Mouse (Mus musculus): ENCODE measurements around the gene Nek11. TPM values are rescaled to one million over a fixed set of nuclear protein-coding genes. Genes with fewer than 3 reads are reported as not detected.

The Nek11 gene
- polyA plus RNA-seq (2014; fragmentation: Nextera tagmentation; extraction: Ambion mirVana): 0.18 TPM in 2 replicates

DNA sequence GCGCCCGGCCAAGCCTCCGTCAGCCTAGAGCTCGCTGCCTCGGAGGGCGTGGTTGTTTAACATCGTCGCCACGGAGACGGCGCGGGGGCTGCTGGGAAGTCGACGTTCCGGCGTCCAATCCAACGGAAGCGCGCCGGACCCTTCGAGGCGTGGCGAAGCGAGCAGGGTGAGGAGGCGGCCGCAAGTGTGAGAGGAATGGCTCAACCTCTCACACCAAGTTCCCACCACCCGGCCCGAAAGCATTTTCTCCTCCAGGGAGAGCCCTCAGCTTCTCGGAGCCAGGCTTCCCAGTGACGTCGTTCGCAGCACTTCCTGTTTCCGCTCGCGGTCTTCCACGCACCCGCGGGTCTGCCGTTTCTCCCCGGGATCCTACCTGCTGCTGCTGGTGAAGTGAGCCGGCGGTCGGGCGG is at the start of gene Nek11, which contains the start of gene Aste1:
Gene Nek11 (minus strand): TSS at position 307 of the 410 bp plus-strand sequence.
Gene Aste1 (plus strand): TSS at position 175 of the 410 bp plus-strand sequence.
- WGBS: under 1% methylated on average over 44 of the region's 44 CpGs
- Histone ChIP-seq H3K27me3 (ENCODE audit: control insufficient read depth, insufficient read depth, low read length) (no peaks in the 10 kb centered on the region), H3K4me3 (ENCODE audit: control insufficient read depth in 1 of 2, insufficient read depth in 1 of 2, low read depth in 1 of 2, low read length in 2 of 2) (peak within 1 kb of the TSS; percentile 79 to 88), H3K4me1 (ENCODE audit: control insufficient read depth in 2 of 2, insufficient read depth in 2 of 2, low read length in 2 of 2) (peaks cover 0 to 26% of the 10 kb centered on the region in 2 experiments; a peak in 3 of 4 replicates), H3K9ac (ENCODE audit: low read length) (peak within 1 kb of the TSS; percentile 82), H3K4me2 (ENCODE audit: low read length) (peak within 1 kb of the TSS; percentile 90), H3K9me3 (ENCODE audit: control insufficient read depth, low read length) (no peaks in the 10 kb centered on the region), H3K27ac (replicated peaks in 1 of 2; ENCODE audit: control insufficient read depth in 1 of 2, insufficient read depth in 1 of 2, low read depth in 2 of 2, low read length in 2 of 2) (peak within 1 kb of the TSS; percentile 97 to 99), H3K36me3 (ENCODE audit: control insufficient read depth, insufficient read depth, low read length) (peaks cover 31% of the 10 kb centered on the region)
- peak; percentile 96 for ATAC-seq (ENCODE audit: insufficient number of reproducible peaks, insufficient read depth, low FRiP score, low read depth)

DNA sequence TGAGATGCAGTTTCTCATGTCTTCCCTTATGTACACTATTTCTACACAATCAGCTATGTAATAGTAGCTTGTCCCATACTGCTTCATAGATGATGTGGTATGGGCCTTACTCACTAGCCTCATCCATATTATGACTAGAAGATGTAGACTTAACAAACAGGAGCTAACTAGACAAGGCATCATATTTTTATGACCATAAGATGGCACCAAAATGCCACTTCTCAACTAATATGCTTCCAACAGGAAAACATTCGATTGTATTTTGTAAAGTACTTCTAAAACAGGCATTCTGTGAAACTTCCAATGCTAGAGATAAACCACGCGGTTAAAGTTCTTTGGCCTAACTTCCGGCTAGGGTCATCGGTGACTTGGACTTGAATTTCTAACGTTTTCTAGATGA is 13.2 kb upstream of the Nek11 start:
- no peak overlapping the region for H3K4me3 ChIP-seq (ENCODE audit: control insufficient read depth in 1 of 2, insufficient read depth in 1 of 2, low read depth in 1 of 2, low read length in 2 of 2)
- peaks cover 78% of the 10 kb centered on the region for H3K36me3 ChIP-seq (ENCODE audit: control insufficient read depth, insufficient read depth, low read length)
- no peak overlapping the region for H3K27ac ChIP-seq (replicated peaks in 1 of 2; ENCODE audit: control insufficient read depth in 1 of 2, insufficient read depth in 1 of 2, low read depth in 2 of 2, low read length in 2 of 2)
- no peaks in the 10 kb centered on the region for H3K27me3 ChIP-seq (ENCODE audit: control insufficient read depth, insufficient read depth, low read length)
- no peak overlapping the region for H3K4me2 ChIP-seq (ENCODE audit: low read length)
- 87% methylated on average over 6 of the region's 6 CpGs for WGBS
- H3K9me3 ChIP-seq (ENCODE audit: control insufficient read depth, low read length): no peaks in the 10 kb centered on the region
- H3K4me1 ChIP-seq (ENCODE audit: control insufficient read depth in 2 of 2, insufficient read depth in 2 of 2, low read length in 2 of 2): no peaks in the 10 kb centered on the region
- H3K9ac ChIP-seq (ENCODE audit: low read length): no peak overlapping the region
- no peak for ATAC-seq (ENCODE audit: insufficient number of reproducible peaks, insufficient read depth, low FRiP score, low read depth)

DNA sequence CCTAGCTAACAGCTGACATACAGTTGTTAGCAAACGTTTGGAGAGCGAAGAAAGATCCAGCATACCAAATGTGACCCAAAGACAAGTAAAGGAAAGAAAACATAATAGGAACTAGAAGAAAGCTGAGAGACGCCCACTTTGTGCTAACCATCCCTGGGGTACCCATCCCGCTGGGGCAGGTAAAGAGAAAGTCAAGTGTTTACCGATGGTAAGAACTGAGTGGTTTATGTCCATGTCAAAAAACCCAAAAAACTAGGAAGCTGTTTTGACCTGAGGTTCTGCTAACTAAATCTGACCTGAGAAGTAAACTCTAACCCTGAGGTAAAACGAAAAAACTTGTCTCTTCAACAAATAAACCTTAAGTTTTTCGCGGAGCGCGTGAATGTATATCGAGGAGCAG is 604 bp downstream of the Nek11 start:
- 13% methylated on average over 11 of the region's 11 CpGs for WGBS
- Histone ChIP-seq H3K27ac (replicated peaks in 1 of 2; ENCODE audit: control insufficient read depth in 1 of 2, insufficient read depth in 1 of 2, low read depth in 2 of 2, low read length in 2 of 2) (no peak overlapping the region), H3K27me3 (ENCODE audit: control insufficient read depth, insufficient read depth, low read length) (no peaks in the 10 kb centered on the region), H3K4me2 (ENCODE audit: low read length) (peak overlapping the region; percentile 90), H3K9ac (ENCODE audit: low read length) (peak overlapping the region; percentile 82), H3K9me3 (ENCODE audit: control insufficient read depth, low read length) (no peaks in the 10 kb centered on the region), H3K4me1 (ENCODE audit: control insufficient read depth in 2 of 2, insufficient read depth in 2 of 2, low read length in 2 of 2) (peaks cover 0 to 26% of the 10 kb centered on the region in 2 experiments; a peak in 3 of 4 replicates), H3K36me3 (ENCODE audit: control insufficient read depth, insufficient read depth, low read length) (peaks cover 28% of the 10 kb centered on the region), H3K4me3 (ENCODE audit: control insufficient read depth in 1 of 2, insufficient read depth in 1 of 2, low read depth in 1 of 2, low read length in 2 of 2) (peak overlapping the region; percentile 79 to 88)
- no peak for ATAC-seq (ENCODE audit: insufficient number of reproducible peaks, insufficient read depth, low FRiP score, low read depth)

DNA sequence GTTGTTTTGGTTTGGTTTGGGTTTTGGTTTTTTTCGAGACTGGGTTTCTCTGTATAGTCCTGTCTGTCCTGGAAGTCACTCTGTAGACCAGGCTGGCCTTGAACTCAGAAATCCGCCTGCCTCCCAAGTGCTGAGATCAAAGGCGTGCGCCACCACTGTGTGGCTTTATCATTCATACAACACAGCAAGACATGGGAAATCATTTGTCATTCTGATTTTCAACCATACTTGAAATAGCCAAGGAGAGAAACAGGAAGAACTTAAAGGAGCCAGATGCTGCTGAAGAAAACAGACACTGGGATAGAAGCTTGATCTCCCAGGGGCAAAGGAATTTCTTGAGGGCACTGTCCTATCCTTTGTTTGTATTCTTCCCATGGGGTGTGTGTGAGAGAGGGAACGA is 4.7 kb downstream of the Nek11 start:
- 53% methylated on average over 4 of the region's 5 CpGs for WGBS
- ATAC-seq (ENCODE audit: insufficient number of reproducible peaks, insufficient read depth, low FRiP score, low read depth): no peak
- no peak overlapping the region for H3K4me2 ChIP-seq (ENCODE audit: low read length)
- H3K4me3 ChIP-seq (ENCODE audit: control insufficient read depth in 1 of 2, insufficient read depth in 1 of 2, low read depth in 1 of 2, low read length in 2 of 2): no peak overlapping the region
- H3K27me3 ChIP-seq (ENCODE audit: control insufficient read depth, insufficient read depth, low read length): no peaks in the 10 kb centered on the region
- H3K4me1 ChIP-seq (ENCODE audit: control insufficient read depth in 2 of 2, insufficient read depth in 2 of 2, low read length in 2 of 2): no peaks in the 10 kb centered on the region
- no peaks in the 10 kb centered on the region for H3K9me3 ChIP-seq (ENCODE audit: control insufficient read depth, low read length)
- no peak overlapping the region for H3K27ac ChIP-seq (replicated peaks in 1 of 2; ENCODE audit: control insufficient read depth in 1 of 2, insufficient read depth in 1 of 2, low read depth in 2 of 2, low read length in 2 of 2)
- no peaks in the 10 kb centered on the region for H3K36me3 ChIP-seq (ENCODE audit: control insufficient read depth, insufficient read depth, low read length)
- no peak overlapping the region for H3K9ac ChIP-seq (ENCODE audit: low read length)

DNA sequence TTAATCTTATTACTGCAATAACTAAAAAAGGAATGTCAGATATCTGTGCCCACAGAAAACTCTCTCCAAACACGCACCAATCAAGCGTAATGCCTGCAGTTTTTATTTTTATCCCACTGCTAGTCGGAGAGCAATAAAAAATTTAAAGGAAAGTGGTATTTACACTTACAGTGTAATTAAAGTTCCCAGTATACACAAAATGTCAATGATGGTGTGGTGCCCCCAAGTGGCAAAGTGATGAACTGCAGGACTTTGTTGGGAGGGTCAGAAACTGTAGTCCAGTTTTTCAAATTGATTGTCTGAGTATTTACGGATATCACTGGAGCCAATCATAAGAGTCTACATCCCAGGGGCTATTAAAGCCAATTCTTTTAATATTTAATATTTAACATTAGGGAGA is 6.0 kb downstream of the Nek11 start:
- no peaks in the 10 kb centered on the region for H3K27me3 ChIP-seq (ENCODE audit: control insufficient read depth, insufficient read depth, low read length)
- WGBS: 12% methylated on average over 4 of the region's 4 CpGs
- no peak overlapping the region for H3K9ac ChIP-seq (ENCODE audit: low read length)
- no peaks in the 10 kb centered on the region for H3K36me3 ChIP-seq (ENCODE audit: control insufficient read depth, insufficient read depth, low read length)
- no peaks in the 10 kb centered on the region for H3K9me3 ChIP-seq (ENCODE audit: control insufficient read depth, low read length)
- ATAC-seq (ENCODE audit: insufficient number of reproducible peaks, insufficient read depth, low FRiP score, low read depth): no peak
- no peak overlapping the region for H3K4me2 ChIP-seq (ENCODE audit: low read length)
- no peak overlapping the region for H3K4me3 ChIP-seq (ENCODE audit: control insufficient read depth in 1 of 2, insufficient read depth in 1 of 2, low read depth in 1 of 2, low read length in 2 of 2)
- no peaks in the 10 kb centered on the region for H3K4me1 ChIP-seq (ENCODE audit: control insufficient read depth in 2 of 2, insufficient read depth in 2 of 2, low read length in 2 of 2)
- H3K27ac ChIP-seq (replicated peaks in 1 of 2; ENCODE audit: control insufficient read depth in 1 of 2, insufficient read depth in 1 of 2, low read depth in 2 of 2, low read length in 2 of 2): no peak overlapping the region

DNA sequence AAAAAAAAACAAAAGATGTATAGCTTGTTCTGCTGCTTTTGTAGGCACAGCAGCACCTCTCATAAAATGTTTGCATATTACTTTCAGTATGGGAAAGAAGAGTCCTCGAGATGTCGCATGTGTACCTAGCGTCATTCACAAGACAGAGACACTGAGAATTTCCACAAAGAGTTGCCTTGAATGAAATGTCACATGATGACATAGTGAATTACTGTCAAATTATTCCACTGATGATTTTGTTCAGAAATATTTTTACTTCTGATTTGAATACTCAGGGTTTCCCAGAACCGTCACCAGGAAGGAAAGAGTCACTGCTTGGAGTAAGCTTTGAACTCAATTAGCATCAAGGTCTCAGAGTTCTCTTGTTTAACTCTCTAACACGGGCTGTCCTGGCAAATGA is 7.9 kb downstream of the Nek11 start:
- 78% methylated on average over 5 of the region's 5 CpGs for WGBS
- Histone ChIP-seq H3K4me3 (ENCODE audit: control insufficient read depth in 1 of 2, insufficient read depth in 1 of 2, low read depth in 1 of 2, low read length in 2 of 2) (no peak overlapping the region), H3K27ac (replicated peaks in 1 of 2; ENCODE audit: control insufficient read depth in 1 of 2, insufficient read depth in 1 of 2, low read depth in 2 of 2, low read length in 2 of 2) (no peak overlapping the region), H3K9ac (ENCODE audit: low read length) (no peak overlapping the region), H3K27me3 (ENCODE audit: control insufficient read depth, insufficient read depth, low read length) (no peaks in the 10 kb centered on the region), H3K4me1 (ENCODE audit: control insufficient read depth in 2 of 2, insufficient read depth in 2 of 2, low read length in 2 of 2) (no peaks in the 10 kb centered on the region), H3K9me3 (ENCODE audit: control insufficient read depth, low read length) (no peaks in the 10 kb centered on the region), H3K36me3 (ENCODE audit: control insufficient read depth, insufficient read depth, low read length) (no peaks in the 10 kb centered on the region), H3K4me2 (ENCODE audit: low read length) (no peak overlapping the region)
- ATAC-seq (ENCODE audit: insufficient number of reproducible peaks, insufficient read depth, low FRiP score, low read depth): no peak

DNA sequence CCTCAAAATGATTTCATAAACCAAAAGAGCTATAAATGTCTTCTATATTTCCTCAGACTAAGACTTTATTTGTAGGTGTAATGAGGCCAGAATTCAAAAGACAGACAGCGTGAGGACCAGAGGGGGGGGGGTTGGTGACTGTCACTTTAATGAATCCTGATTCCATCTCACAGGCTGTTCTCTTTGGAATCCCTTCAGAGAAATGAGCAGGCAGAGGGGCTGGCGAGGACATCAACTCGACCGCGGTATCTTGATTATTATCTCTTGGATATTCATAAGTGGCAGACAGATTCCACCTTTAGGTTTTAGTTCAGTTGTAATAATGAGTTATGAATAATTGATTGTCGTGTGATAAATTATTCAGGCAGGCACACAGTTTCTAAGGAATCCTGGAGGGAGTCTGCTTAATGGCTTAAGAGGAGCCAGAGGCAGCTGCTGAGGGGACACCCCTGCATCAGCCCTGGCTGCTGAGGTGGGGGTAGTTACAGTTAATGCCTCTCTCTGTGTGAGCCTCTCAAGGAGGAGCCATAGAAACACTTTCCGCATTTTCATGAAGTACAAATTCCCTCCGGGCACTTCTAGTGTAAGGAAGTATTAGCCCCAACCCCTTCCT is 15.7 kb downstream of the Nek11 start:
- Histone ChIP-seq H3K36me3 (ENCODE audit: control insufficient read depth, insufficient read depth, low read length) (no peaks in the 10 kb centered on the region), H3K9ac (ENCODE audit: low read length) (no peak overlapping the region), H3K4me3 (ENCODE audit: control insufficient read depth in 1 of 2, insufficient read depth in 1 of 2, low read depth in 1 of 2, low read length in 2 of 2) (no peak overlapping the region), H3K27ac (replicated peaks in 1 of 2; ENCODE audit: control insufficient read depth in 1 of 2, insufficient read depth in 1 of 2, low read depth in 2 of 2, low read length in 2 of 2) (no peak overlapping the region), H3K9me3 (ENCODE audit: control insufficient read depth, low read length) (no peaks in the 10 kb centered on the region), H3K4me2 (ENCODE audit: low read length) (no peak overlapping the region), H3K27me3 (ENCODE audit: control insufficient read depth, insufficient read depth, low read length) (no peaks in the 10 kb centered on the region), H3K4me1 (ENCODE audit: control insufficient read depth in 2 of 2, insufficient read depth in 2 of 2, low read length in 2 of 2) (no peaks in the 10 kb centered on the region)
- WGBS: 70% methylated on average over 8 of the region's 8 CpGs
- ATAC-seq (ENCODE audit: insufficient number of reproducible peaks, insufficient read depth, low FRiP score, low read depth): no peak

DNA sequence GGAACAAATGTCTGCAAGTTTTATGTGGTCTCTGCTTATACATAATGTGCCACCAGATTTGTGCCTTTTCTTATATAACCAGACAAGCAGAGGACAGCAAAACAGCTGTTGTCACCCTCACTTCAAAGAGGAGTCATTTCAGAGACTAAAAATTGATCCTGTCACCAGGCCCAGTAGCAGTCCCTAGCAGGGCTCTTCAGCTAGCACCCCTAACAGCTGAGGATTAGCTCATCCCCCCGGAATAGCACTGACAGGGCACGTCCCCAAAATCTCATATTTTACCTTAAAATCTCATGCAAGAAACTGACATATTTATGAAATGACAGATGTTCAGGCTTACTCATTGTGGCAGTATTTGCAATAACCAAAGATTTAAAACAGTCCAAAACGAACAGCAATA is 17.7 kb downstream of the Nek11 start:
- Histone ChIP-seq H3K36me3 (ENCODE audit: control insufficient read depth, insufficient read depth, low read length) (no peaks in the 10 kb centered on the region), H3K27ac (replicated peaks in 1 of 2; ENCODE audit: control insufficient read depth in 1 of 2, insufficient read depth in 1 of 2, low read depth in 2 of 2, low read length in 2 of 2) (no peak overlapping the region), H3K4me3 (ENCODE audit: control insufficient read depth in 1 of 2, insufficient read depth in 1 of 2, low read depth in 1 of 2, low read length in 2 of 2) (no peak overlapping the region), H3K4me2 (ENCODE audit: low read length) (no peak overlapping the region), H3K27me3 (ENCODE audit: control insufficient read depth, insufficient read depth, low read length) (no peaks in the 10 kb centered on the region), H3K9ac (ENCODE audit: low read length) (no peak overlapping the region), H3K9me3 (ENCODE audit: control insufficient read depth, low read length) (no peaks in the 10 kb centered on the region), H3K4me1 (ENCODE audit: control insufficient read depth in 2 of 2, insufficient read depth in 2 of 2, low read length in 2 of 2) (no peaks in the 10 kb centered on the region)
- no peak for ATAC-seq (ENCODE audit: insufficient number of reproducible peaks, insufficient read depth, low FRiP score, low read depth)
- WGBS: 58% methylated on average over 3 of the region's 3 CpGs
